Mouse (Mus musculus): ENCODE results near the gene Fgf16. TPM values are rescaled to one million over a fixed set of nuclear protein-coding genes. Genes with fewer than 3 reads are reported as not detected.

Gene Fgf16
- total RNA-seq, 1 experiment: not detected

GRCm38 (mm10) chrX:105773281-105773680, 9.2 kb downstream of the Fgf16 start:
- H3K4me3 ChIP-seq (ENCODE audit: insufficient read depth in 1 of 2, low read depth in 1 of 2, low read length in 2 of 2, poor library complexity in 1 of 2, severe bottlenecking in 1 of 2): no peak overlapping the region
- H3K4me1 ChIP-seq (ENCODE audit: control insufficient read depth in 2 of 2, insufficient read depth in 2 of 2, low read length in 2 of 2, poor library complexity in 1 of 2): no peaks in the 10 kb centered on the region
- no peak for TF ChIP-seq CHD2 (IDR thresholded peaks at IDR 0.05; ENCODE audit: low read depth, low read length)
- no peak for TF ChIP-seq MAFK (IDR thresholded peaks at IDR 0.05; ENCODE audit: insufficient read depth, low read depth, low read length)
- TF ChIP-seq HCFC1 (IDR thresholded peaks at IDR 0.05; ENCODE audit: borderline replicate concordance, insufficient read depth, low read length): no peak
- no peak for TF ChIP-seq ZNF384 (IDR thresholded peaks at IDR 0.05; ENCODE audit: low read depth, low read length)
- no peak for TF ChIP-seq ZC3H11A (IDR thresholded peaks at IDR 0.05; ENCODE audit: borderline replicate concordance, low read depth, low read length)
- no peaks in the 10 kb centered on the region for H3K36me3 ChIP-seq (ENCODE audit: control insufficient read depth, insufficient read depth, low read length, poor library complexity, severe bottlenecking)
- H3K9ac ChIP-seq (ENCODE audit: insufficient read depth, low read depth, low read length, poor library complexity, severe bottlenecking): no peak overlapping the region
- in situ Hi-C loops (cut with MboI; ENCODE audit: low sequenced_read_pairs in 2 of 2, unreplicated experiment in 2 of 2): no loop called here
- H3K9me3 ChIP-seq (ENCODE audit: control insufficient read depth, insufficient read depth, low read depth, low read length): no peaks in the 10 kb centered on the region
- DNase-seq (ENCODE audit: low read depth, low spot score): no peak
- H3K27ac ChIP-seq (ENCODE audit: insufficient read depth, low read depth, low read length, poor library complexity, severe bottlenecking): no peak overlapping the region

- in situ Hi-C loops (cut with MboI; ENCODE audit: low sequenced_read_pairs in 2 of 2, unreplicated experiment in 2 of 2): no loop called here
- peak; percentile 13 for DNase-seq (ENCODE audit: low read depth, low spot score)
- TF ChIP-seq CHD2 (IDR thresholded peaks at IDR 0.05; ENCODE audit: low read depth, low read length) (no peak), ZNF384 (IDR thresholded peaks at IDR 0.05; ENCODE audit: low read depth, low read length) (no peak), ZC3H11A (IDR thresholded peaks at IDR 0.05; ENCODE audit: borderline replicate concordance, low read depth, low read length) (no peak), MAFK (IDR thresholded peaks at IDR 0.05; ENCODE audit: insufficient read depth, low read depth, low read length) (no peak), HCFC1 (IDR thresholded peaks at IDR 0.05; ENCODE audit: borderline replicate concordance, insufficient read depth, low read length) (no peak)
Observed at GRCm38 (mm10) chrX:105794806-105795403, 30.8 kb downstream of the Fgf16 start.

DNA sequence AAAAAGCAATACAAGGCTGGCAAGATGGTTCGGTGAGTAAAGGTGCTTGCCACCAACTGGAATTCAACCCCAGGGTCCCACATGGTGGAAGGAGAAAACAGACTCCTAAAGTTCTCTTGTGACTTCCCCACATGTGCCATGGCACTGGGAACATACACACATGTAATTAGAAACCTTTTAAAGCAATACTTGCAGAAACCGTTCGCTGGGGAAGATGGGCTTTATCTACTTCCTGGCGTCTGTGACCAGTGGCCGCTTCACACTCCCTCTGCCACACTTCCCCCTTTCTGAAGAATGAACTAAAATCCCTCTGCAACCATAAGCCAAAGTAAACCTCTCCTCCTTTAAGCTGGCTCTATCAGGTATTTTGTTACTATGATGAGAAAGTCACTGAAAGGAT, 60.4 kb downstream of the Fgf16 start:
- H3K27ac ChIP-seq (ENCODE audit: insufficient read depth, low read depth, low read length, poor library complexity, severe bottlenecking): no peak overlapping the region
- no peak for DNase-seq (ENCODE audit: low read depth, low spot score)
- in situ Hi-C loops (cut with MboI; ENCODE audit: low sequenced_read_pairs in 2 of 2, unreplicated experiment in 2 of 2): no loop called here
- H3K9me3 ChIP-seq (ENCODE audit: control insufficient read depth, insufficient read depth, low read depth, low read length): no peaks in the 10 kb centered on the region
- H3K4me3 ChIP-seq (ENCODE audit: insufficient read depth in 1 of 2, low read depth in 1 of 2, low read length in 2 of 2, poor library complexity in 1 of 2, severe bottlenecking in 1 of 2): no peak overlapping the region
- no peak overlapping the region for H3K9ac ChIP-seq (ENCODE audit: insufficient read depth, low read depth, low read length, poor library complexity, severe bottlenecking)
- TF ChIP-seq MAFK (IDR thresholded peaks at IDR 0.05; ENCODE audit: insufficient read depth, low read depth, low read length) (no peak), CHD2 (IDR thresholded peaks at IDR 0.05; ENCODE audit: low read depth, low read length) (no peak), ZC3H11A (IDR thresholded peaks at IDR 0.05; ENCODE audit: borderline replicate concordance, low read depth, low read length) (no peak), HCFC1 (IDR thresholded peaks at IDR 0.05; ENCODE audit: borderline replicate concordance, insufficient read depth, low read length) (no peak), ZNF384 (IDR thresholded peaks at IDR 0.05; ENCODE audit: low read depth, low read length) (no peak)
- no peaks in the 10 kb centered on the region for H3K4me1 ChIP-seq (ENCODE audit: control insufficient read depth in 2 of 2, insufficient read depth in 2 of 2, low read length in 2 of 2, poor library complexity in 1 of 2)
- H3K36me3 ChIP-seq (ENCODE audit: control insufficient read depth, insufficient read depth, low read length, poor library complexity, severe bottlenecking): no peaks in the 10 kb centered on the region; the same call in 1 of the 2 replicates

More at GRCm38 (mm10) chrX:105794806-105795403, 30.8 kb downstream of the Fgf16 start:
- H3K27ac ChIP-seq (ENCODE audit: insufficient read depth, low read depth, low read length, poor library complexity, severe bottlenecking): no peak overlapping the region
- no peak overlapping the region for H3K4me3 ChIP-seq (ENCODE audit: insufficient read depth in 1 of 2, low read depth in 1 of 2, low read length in 2 of 2, poor library complexity in 1 of 2, severe bottlenecking in 1 of 2)
- no peak overlapping the region for H3K9ac ChIP-seq (ENCODE audit: insufficient read depth, low read depth, low read length, poor library complexity, severe bottlenecking)
- H3K36me3 ChIP-seq (ENCODE audit: control insufficient read depth, insufficient read depth, low read length, poor library complexity, severe bottlenecking): no peaks in the 10 kb centered on the region; the same call in 1 of the 2 replicates
- H3K9me3 ChIP-seq (ENCODE audit: control insufficient read depth, insufficient read depth, low read depth, low read length): no peaks in the 10 kb centered on the region
- no peaks in the 10 kb centered on the region for H3K4me1 ChIP-seq (ENCODE audit: control insufficient read depth in 2 of 2, insufficient read depth in 2 of 2, low read length in 2 of 2, poor library complexity in 1 of 2)

Other genes starting within 250 kb of the Fgf16 start
- 189 and 191 TPM in 2 replicates for gene Atrx, start 165.1 kb downstream of the Fgf16 start, total RNA-seq (2012; rRNA removed)
- gene Magt1, start 247.6 kb downstream of the Fgf16 start, total RNA-seq (2012; rRNA removed): 44.3 and 48.6 TPM in 2 replicates